Mouse (Mus musculus): ENCODE measurements around the gene Schip1. TPM values are rescaled to one million over a fixed set of nuclear protein-coding genes. Genes with fewer than 3 reads are reported as not detected.

The Schip1 gene
- polyA plus RNA-seq, 2 experiments, result 12.1 to 18.9 TPM

- Histone ChIP-seq H3K4me1 (ENCODE audit: control insufficient read depth, insufficient read depth, low read length) (no peaks in the 10 kb centered on the region), H3K27ac (replicated peaks; ENCODE audit: low read depth, low read length) (no peak overlapping the region), H3K36me3 (ENCODE audit: control insufficient read depth, insufficient read depth, low read length) (no peaks in the 10 kb centered on the region), H3K9me3 (ENCODE audit: control insufficient read depth, low read length) (no peaks in the 10 kb centered on the region), H3K9ac (ENCODE audit: low read depth, low read length, severe bottlenecking) (no peak overlapping the region), H3K4me2 (replicated peaks; ENCODE audit: low read depth, low read length, severe bottlenecking) (peak overlapping the region; percentile 14), H3K27me3 (ENCODE audit: control insufficient read depth, insufficient read depth, low read length) (no peaks in the 10 kb centered on the region), H3K4me3 (replicated peaks; ENCODE audit: low read length) (no peak overlapping the region)
- ATAC-seq (ENCODE audit: low FRiP score, low read depth), result no peak
- 12% methylated on average over 10 of the region's 10 CpGs for WGBS
- no peak for TF ChIP-seq POLR2A (IDR thresholded peaks at IDR 0.05; ENCODE audit: borderline replicate concordance, extremely low read depth, insufficient read depth, insufficient read length)
- no peak for DNase-seq (ENCODE audit: low spot score)
These were observed 219.0 kb downstream of the Schip1 start for GRCm38 (mm10) chr3:68283595-68283991.

- ATAC-seq (ENCODE audit: low FRiP score, low read depth) (no peak), DNase-seq (ENCODE audit: low spot score) (no peak)
- Histone ChIP-seq H3K9me3 (ENCODE audit: control insufficient read depth, low read length) (no peaks in the 10 kb centered on the region), H3K9ac (ENCODE audit: low read depth, low read length, severe bottlenecking) (no peak overlapping the region), H3K4me2 (replicated peaks; ENCODE audit: low read depth, low read length, severe bottlenecking) (no peak overlapping the region), H3K27me3 (ENCODE audit: control insufficient read depth, insufficient read depth, low read length) (no peaks in the 10 kb centered on the region), H3K4me3 (replicated peaks; ENCODE audit: low read length) (no peak overlapping the region), H3K36me3 (ENCODE audit: control insufficient read depth, insufficient read depth, low read length) (no peaks in the 10 kb centered on the region), H3K27ac (replicated peaks; ENCODE audit: low read depth, low read length) (no peak overlapping the region), H3K4me1 (ENCODE audit: control insufficient read depth, insufficient read depth, low read length) (no peaks in the 10 kb centered on the region)
- 82% methylated on average over 2 of the region's 2 CpGs for WGBS
- TF ChIP-seq POLR2A (IDR thresholded peaks at IDR 0.05; ENCODE audit: borderline replicate concordance, extremely low read depth, insufficient read depth, insufficient read length), result no peak
These were observed 219.9 kb downstream of the Schip1 start for GRCm38 (mm10) chr3:68284500-68284899.

GRCm38 (mm10) chr3:68296752-68297151, 232.2 kb downstream of the Schip1 start:
- Histone ChIP-seq H3K4me1 (ENCODE audit: control insufficient read depth, insufficient read depth, low read length) (no peaks in the 10 kb centered on the region), H3K36me3 (ENCODE audit: control insufficient read depth, insufficient read depth, low read length) (no peaks in the 10 kb centered on the region), H3K9ac (ENCODE audit: low read depth, low read length, severe bottlenecking) (no peak overlapping the region), H3K9me3 (ENCODE audit: control insufficient read depth, low read length) (no peaks in the 10 kb centered on the region), H3K4me3 (replicated peaks; ENCODE audit: low read length) (no peak overlapping the region), H3K4me2 (replicated peaks; ENCODE audit: low read depth, low read length, severe bottlenecking) (no peak overlapping the region), H3K27ac (replicated peaks; ENCODE audit: low read depth, low read length) (no peak overlapping the region), H3K27me3 (ENCODE audit: control insufficient read depth, insufficient read depth, low read length) (no peaks in the 10 kb centered on the region)
- DNase-seq (ENCODE audit: low spot score), result no peak
- no peak for TF ChIP-seq POLR2A (IDR thresholded peaks at IDR 0.05; ENCODE audit: borderline replicate concordance, extremely low read depth, insufficient read depth, insufficient read length)
- WGBS, result 82% methylated on average over 7 of the region's 7 CpGs
- no peak for ATAC-seq (ENCODE audit: low FRiP score, low read depth)

- H3K9me3 ChIP-seq (ENCODE audit: control insufficient read depth, low read length), result no peaks in the 10 kb centered on the region
- H3K36me3 ChIP-seq (ENCODE audit: control insufficient read depth, insufficient read depth, low read length), result no peaks in the 10 kb centered on the region
- H3K4me3 ChIP-seq (replicated peaks; ENCODE audit: low read length), result no peak overlapping the region
- no peak overlapping the region for H3K27ac ChIP-seq (replicated peaks; ENCODE audit: low read depth, low read length)
- DNase-seq (ENCODE audit: low spot score) (no peak), ATAC-seq (ENCODE audit: low FRiP score, low read depth) (no peak)
- H3K4me1 ChIP-seq (ENCODE audit: control insufficient read depth, insufficient read depth, low read length), result no peaks in the 10 kb centered on the region
- H3K9ac ChIP-seq (ENCODE audit: low read depth, low read length, severe bottlenecking), result no peak overlapping the region
- H3K27me3 ChIP-seq (ENCODE audit: control insufficient read depth, insufficient read depth, low read length), result no peaks in the 10 kb centered on the region
- H3K4me2 ChIP-seq (replicated peaks; ENCODE audit: low read depth, low read length, severe bottlenecking), result no peak overlapping the region
- WGBS, result 45% methylated on average over 1 of the region's 1 CpGs
- no peak for TF ChIP-seq POLR2A (IDR thresholded peaks at IDR 0.05; ENCODE audit: borderline replicate concordance, extremely low read depth, insufficient read depth, insufficient read length)
These were observed 241.0 kb downstream of the Schip1 start for GRCm38 (mm10) chr3:68305647-68306046.

- ATAC-seq (ENCODE audit: low FRiP score, low read depth), result no peak
- WGBS, result 38% methylated on average over 4 of the region's 4 CpGs
These were observed 242.1 kb downstream of the Schip1 start for GRCm38 (mm10) chr3:68306726-68307125.

GRCm38 (mm10) chr3:68325575-68325974, 261.0 kb downstream of the Schip1 start:
- H3K27me3 ChIP-seq (ENCODE audit: control insufficient read depth, insufficient read depth, low read length), result no peaks in the 10 kb centered on the region
- no peak overlapping the region for H3K9ac ChIP-seq (ENCODE audit: low read depth, low read length, severe bottlenecking)
- 79% methylated on average over 6 of the region's 6 CpGs for WGBS
- ATAC-seq (ENCODE audit: low FRiP score, low read depth), result no peak
- TF ChIP-seq POLR2A (IDR thresholded peaks at IDR 0.05; ENCODE audit: borderline replicate concordance, extremely low read depth, insufficient read depth, insufficient read length), result no peak
- H3K9me3 ChIP-seq (ENCODE audit: control insufficient read depth, low read length), result no peaks in the 10 kb centered on the region
- no peak overlapping the region for H3K4me3 ChIP-seq (replicated peaks; ENCODE audit: low read length)
- H3K27ac ChIP-seq (replicated peaks; ENCODE audit: low read depth, low read length), result no peak overlapping the region
- H3K4me1 ChIP-seq (ENCODE audit: control insufficient read depth, insufficient read depth, low read length), result no peaks in the 10 kb centered on the region
- no peak overlapping the region for H3K4me2 ChIP-seq (replicated peaks; ENCODE audit: low read depth, low read length, severe bottlenecking)
- no peaks in the 10 kb centered on the region for H3K36me3 ChIP-seq (ENCODE audit: control insufficient read depth, insufficient read depth, low read length)
- no peak for DNase-seq (ENCODE audit: low spot score)

More at GRCm38 (mm10) chr3:68306726-68307125, 242.1 kb downstream of the Schip1 start:
- no peaks in the 10 kb centered on the region for H3K36me3 ChIP-seq (ENCODE audit: control insufficient read depth, insufficient read depth, low read length)
- H3K4me3 ChIP-seq (replicated peaks; ENCODE audit: low read length), result no peak overlapping the region
- no peak overlapping the region for H3K27ac ChIP-seq (replicated peaks; ENCODE audit: low read depth, low read length)
- H3K9ac ChIP-seq (ENCODE audit: low read depth, low read length, severe bottlenecking), result no peak overlapping the region
- H3K9me3 ChIP-seq (ENCODE audit: control insufficient read depth, low read length), result no peaks in the 10 kb centered on the region
- no peaks in the 10 kb centered on the region for H3K4me1 ChIP-seq (ENCODE audit: control insufficient read depth, insufficient read depth, low read length)
- H3K4me2 ChIP-seq (replicated peaks; ENCODE audit: low read depth, low read length, severe bottlenecking), result no peak overlapping the region
- no peaks in the 10 kb centered on the region for H3K27me3 ChIP-seq (ENCODE audit: control insufficient read depth, insufficient read depth, low read length)
- TF ChIP-seq POLR2A (IDR thresholded peaks at IDR 0.05; ENCODE audit: borderline replicate concordance, extremely low read depth, insufficient read depth, insufficient read length), result no peak
- DNase-seq (ENCODE audit: low spot score), result no peak
